Mouse (Mus musculus) embryonic facial prominence, embryonic 13.5 days (tissue): ENCODE measurements at regions not wholly inside any gene's neighbourhood (a gene's known extent, or its start where the extent isn't known, plus 50 kb on each side); places are given as distances from the start of the nearest gene placed in this dataset.

Experiments
- ATAC-seq: fragments of 200-750 bp; cut with Nextera tagmentation; 2 replicates; pipeline ENCODE4 v1.8.0; 2017; ENCODE audit warnings: low read depth; ENCODE audit not compliant: insufficient number of reproducible peaks, insufficient read depth, low FRiP score, low TSS enrichment
- H3K27ac ChIP-seq: fragments of 300-500 bp; sonication (generic); 2 replicates; pipeline ENCODE4 v1.5.1; 2015; ENCODE audit warnings: moderate library complexity, mild to moderate bottlenecking, inconsistent platforms
- H3K27me3 ChIP-seq: fragments of 300-500 bp; sonication (generic); 2 replicates; pipeline ENCODE4 v1.6.1; 2015; ENCODE audit warnings: mild to moderate bottlenecking, inconsistent platforms
- H3K36me3 ChIP-seq: fragments of 300-500 bp; sonication (generic); 2 replicates; pipeline ENCODE4 v1.6.1; 2015; ENCODE audit warnings: mild to moderate bottlenecking, inconsistent platforms
- H3K4me1 ChIP-seq: fragments of 300-500 bp; sonication (generic); 2 replicates; pipeline ENCODE4 v1.6.1; 2015; ENCODE audit warnings: inconsistent platforms
- H3K4me2 ChIP-seq: fragments of 300-500 bp; sonication (generic); 2 replicates; pipeline ENCODE4 v1.6.1; 2015; ENCODE audit warnings: moderate library complexity, mild to moderate bottlenecking, inconsistent platforms
- H3K4me3 ChIP-seq: fragments of 300-500 bp; sonication (generic); 2 replicates; pipeline ENCODE4 v1.5.1; 2015; ENCODE audit warnings: mild to moderate bottlenecking, inconsistent platforms
- H3K9ac ChIP-seq: fragments of 300-500 bp; sonication (generic); 2 replicates; pipeline ENCODE4 v1.6.1; 2015; ENCODE audit warnings: mild to moderate bottlenecking, inconsistent platforms
- H3K9me3 ChIP-seq: fragments of 300-500 bp; sonication (generic); 2 replicates; pipeline ENCODE4 v1.6.1; 2016; ENCODE audit warnings: inconsistent platforms
- WGBS: fragments of 180-500 bp; shearing (Covaris S2); methylation state at CpG from one replicate; pipeline ENCODE4 v1.1.7; 2015; ENCODE audit warnings: mixed read lengths; 5-methylcytosine and 5-hydroxymethylcytosine counted together

GRCm38 (mm10) chr13:45218251-45218650 is 139.8 kb downstream of the Gm9817 start:
- no peak for ATAC-seq
- Histone ChIP-seq H3K4me1 (peaks cover 10% of the 10 kb centered on the region), H3K27ac (no peak overlapping the region), H3K9me3 (no peaks in the 10 kb centered on the region), H3K36me3 (no peaks in the 10 kb centered on the region), H3K4me3 (no peak overlapping the region), H3K4me2 (no peak overlapping the region), H3K9ac (no peak overlapping the region), H3K27me3 (no peaks in the 10 kb centered on the region)
- WGBS = 93% methylated on average over 4 of the region's 4 CpGs

- Histone ChIP-seq H3K4me2 (no peak overlapping the region), H3K4me1 (no peaks in the 10 kb centered on the region), H3K27ac (no peak overlapping the region), H3K9me3 (no peaks in the 10 kb centered on the region), H3K9ac (no peak overlapping the region), H3K4me3 (no peak overlapping the region), H3K27me3 (no peaks in the 10 kb centered on the region), H3K36me3 (no peaks in the 10 kb centered on the region)
- no peak for ATAC-seq
- 55% methylated on average over 3 of the region's 3 CpGs for WGBS
These were observed 141.2 kb downstream of the Gm9817 start for GRCm38 (mm10) chr13:45219671-45220070.

GRCm38 (mm10) chr13:45230804-45231203 is 152.3 kb downstream of the Gm9817 start:
- 76% methylated on average over 2 of the region's 2 CpGs for WGBS
- Histone ChIP-seq H3K36me3 (no peaks in the 10 kb centered on the region), H3K4me3 (no peak overlapping the region), H3K4me1 (peaks cover 11% of the 10 kb centered on the region; the same call in 1 of the 2 replicates), H3K9ac (no peak overlapping the region), H3K4me2 (no peak overlapping the region), H3K27ac (no peak overlapping the region), H3K27me3 (no peaks in the 10 kb centered on the region), H3K9me3 (no peaks in the 10 kb centered on the region)
- ATAC-seq = no peak

- Histone ChIP-seq H3K4me2 (no peak overlapping the region), H3K27ac (no peak overlapping the region), H3K36me3 (no peaks in the 10 kb centered on the region), H3K9me3 (no peaks in the 10 kb centered on the region), H3K27me3 (no peaks in the 10 kb centered on the region), H3K4me1 (no peaks in the 10 kb centered on the region), H3K9ac (no peak overlapping the region), H3K4me3 (no peak overlapping the region)
- WGBS = 71% methylated on average over 5 of the region's 5 CpGs
- ATAC-seq = no peak
These were observed 154.3 kb upstream of the Mylip start for GRCm38 (mm10) chr13:45235236-45235635.

GRCm38 (mm10) chr13:45238258-45238657 is 151.3 kb upstream of the Mylip start:
- ATAC-seq = no peak
- Histone ChIP-seq H3K27me3 (no peaks in the 10 kb centered on the region), H3K4me1 (no peaks in the 10 kb centered on the region), H3K4me2 (no peak overlapping the region), H3K4me3 (no peak overlapping the region), H3K27ac (no peak overlapping the region), H3K9me3 (no peaks in the 10 kb centered on the region), H3K36me3 (no peaks in the 10 kb centered on the region), H3K9ac (no peak overlapping the region)
- 83% methylated on average over 7 of the region's 7 CpGs for WGBS

- Histone ChIP-seq H3K4me3 (no peak overlapping the region), H3K27me3 (no peaks in the 10 kb centered on the region), H3K4me2 (0 out of 2 replicates have a peak overlapping the region, but pooled peaks have one; percentile 1), H3K9ac (no peak overlapping the region), H3K4me1 (no peaks in the 10 kb centered on the region), H3K36me3 (no peaks in the 10 kb centered on the region), H3K9me3 (no peaks in the 10 kb centered on the region), H3K27ac (no peak overlapping the region)
- whole genome bisulfite sequencing = 60% methylated on average over 9 of the region's 9 CpGs
- 0 out of 2 replicates have a peak, but pooled peaks have one; percentile 26 for ATAC-seq
These were observed 150.4 kb upstream of the Mylip start for GRCm38 (mm10) chr13:45239153-45239552.

- 81% methylated on average over 13 of the region's 13 CpGs for WGBS
- H3K27ac ChIP-seq = no peak overlapping the region
- no peak for ATAC-seq
- H3K4me1 ChIP-seq = peaks cover 3% of the 10 kb centered on the region; the same call in 1 of the 2 replicates
- H3K4me3 ChIP-seq = no peak overlapping the region
- no peaks in the 10 kb centered on the region for H3K9me3 ChIP-seq
- H3K27me3 ChIP-seq = no peaks in the 10 kb centered on the region
- H3K9ac ChIP-seq = no peak overlapping the region
- H3K36me3 ChIP-seq = no peaks in the 10 kb centered on the region
- H3K4me2 ChIP-seq = no peak overlapping the region
These were observed 149.4 kb upstream of the Mylip start for GRCm38 (mm10) chr13:45240009-45240653.

GRCm38 (mm10) chr13:45242261-45242660 is 147.3 kb upstream of the Mylip start:
- Histone ChIP-seq H3K9ac (no peak overlapping the region), H3K4me2 (no peak overlapping the region), H3K27me3 (no peaks in the 10 kb centered on the region), H3K4me3 (no peak overlapping the region), H3K9me3 (no peaks in the 10 kb centered on the region), H3K27ac (no peak overlapping the region), H3K4me1 (peaks cover 10% of the 10 kb centered on the region; the same call in 1 of the 2 replicates), H3K36me3 (no peaks in the 10 kb centered on the region)
- WGBS = 56% methylated on average over 3 of the region's 3 CpGs
- no peak for ATAC-seq

- H3K4me3 ChIP-seq = no peak overlapping the region
- no peak for ATAC-seq
- H3K27me3 ChIP-seq = no peaks in the 10 kb centered on the region
- no peaks in the 10 kb centered on the region for H3K9me3 ChIP-seq
- H3K36me3 ChIP-seq = no peaks in the 10 kb centered on the region
- 49% methylated on average over 12 of the region's 12 CpGs for WGBS
- H3K4me1 ChIP-seq = peaks cover 10% of the 10 kb centered on the region; the same call in 1 of the 2 replicates
- H3K27ac ChIP-seq = no peak overlapping the region
- H3K9ac ChIP-seq = no peak overlapping the region
- H3K4me2 ChIP-seq = no peak overlapping the region
These were observed 146.8 kb upstream of the Mylip start for GRCm38 (mm10) chr13:45242750-45243149.

- H3K4me1 ChIP-seq = peaks cover 10% of the 10 kb centered on the region; the same call in 1 of the 2 replicates
- no peak for ATAC-seq
- no peaks in the 10 kb centered on the region for H3K36me3 ChIP-seq
- no peak overlapping the region for H3K9ac ChIP-seq
- H3K27ac ChIP-seq = no peak overlapping the region
- no peaks in the 10 kb centered on the region for H3K9me3 ChIP-seq
- H3K27me3 ChIP-seq = no peaks in the 10 kb centered on the region
- no peak overlapping the region for H3K4me2 ChIP-seq
- no peak overlapping the region for H3K4me3 ChIP-seq
- 45% methylated on average over 5 of the region's 5 CpGs for WGBS
These were observed 143.9 kb upstream of the Mylip start for GRCm38 (mm10) chr13:45245651-45246050.

- WGBS = 60% methylated on average over 2 of the region's 2 CpGs
- Histone ChIP-seq H3K9ac (no peak overlapping the region), H3K9me3 (no peaks in the 10 kb centered on the region), H3K4me3 (no peak overlapping the region), H3K4me1 (peaks cover 10% of the 10 kb centered on the region; the same call in 1 of the 2 replicates), H3K36me3 (no peaks in the 10 kb centered on the region), H3K27me3 (no peaks in the 10 kb centered on the region), H3K27ac (no peak overlapping the region), H3K4me2 (no peak overlapping the region)
- no peak for ATAC-seq
These were observed 143.2 kb upstream of the Mylip start for GRCm38 (mm10) chr13:45246341-45246740.

GRCm38 (mm10) chr13:45250028-45250427 is 139.5 kb upstream of the Mylip start:
- no peak overlapping the region for H3K4me3 ChIP-seq
- H3K9ac ChIP-seq = no peak overlapping the region
- no peak overlapping the region for H3K27ac ChIP-seq
- H3K4me2 ChIP-seq = no peak overlapping the region
- ATAC-seq = no peak
- H3K4me1 ChIP-seq = peaks cover 9% of the 10 kb centered on the region; the same call in 1 of the 2 replicates
- no peaks in the 10 kb centered on the region for H3K36me3 ChIP-seq
- H3K9me3 ChIP-seq = no peaks in the 10 kb centered on the region
- H3K27me3 ChIP-seq = no peaks in the 10 kb centered on the region
- 59% methylated on average over 1 of the region's 1 CpGs for WGBS
